Mouse (Mus musculus): ENCODE measurements around the gene Spata48. TPM values are rescaled to one million over a fixed set of nuclear protein-coding genes. Genes with fewer than 3 reads are reported as not detected.

Gene Spata48
- total and polyA plus RNA-seq, 2 experiments from 2014 or later = 2.5 TPM; not detected in 1

DNA sequence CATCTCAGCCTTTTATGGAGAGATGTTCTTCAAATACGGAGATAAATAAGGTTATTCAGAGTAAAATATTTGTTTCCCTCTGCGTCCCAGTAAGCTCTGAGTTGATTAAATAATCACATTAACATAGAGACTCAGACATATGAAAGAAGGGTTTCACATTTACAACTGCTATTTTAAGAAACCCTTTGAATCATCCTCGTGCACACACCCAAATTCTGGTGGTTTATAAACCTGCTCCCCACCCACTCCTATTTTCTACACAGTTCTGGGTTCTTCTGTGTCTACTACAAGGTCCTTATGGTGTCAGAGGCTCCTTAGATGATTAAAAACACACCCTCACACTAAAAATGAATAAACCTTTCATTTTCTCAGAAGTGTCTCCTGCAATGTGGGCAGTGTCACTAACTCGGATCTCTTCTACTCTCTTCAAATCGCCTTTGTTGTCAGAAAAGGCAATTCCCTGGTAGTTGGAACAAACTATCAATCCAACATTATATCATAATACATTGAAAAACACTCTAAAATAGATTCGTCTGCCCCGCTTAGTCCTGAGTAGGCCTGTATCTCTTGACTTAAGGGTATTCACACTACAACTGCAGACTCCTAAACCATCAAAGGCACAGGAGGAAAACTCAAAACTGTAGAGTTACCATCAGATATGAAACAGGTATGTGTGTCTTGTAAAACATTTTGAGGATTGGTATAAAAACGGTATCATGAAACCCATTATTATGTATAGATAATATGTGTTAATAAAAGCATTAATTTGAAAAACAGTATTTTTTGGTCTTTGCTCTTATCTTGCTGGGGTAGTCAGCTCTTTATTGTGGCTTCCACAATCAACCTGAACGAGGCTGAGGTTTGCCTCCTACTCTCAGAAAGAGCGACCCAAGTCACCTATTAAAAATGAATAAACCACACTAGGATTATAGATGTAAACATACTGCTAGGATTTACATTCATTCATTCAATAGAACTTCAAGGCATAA lies 57.7 kb downstream of the Spata48 start:
- no peaks in the 10 kb centered on the region for H3K36me3 ChIP-seq (replicated peaks; ENCODE audit: control insufficient read depth, insufficient read depth, low read length)
- no peak overlapping the region for H3K27ac ChIP-seq (ENCODE audit: low read depth)
- H3K9ac ChIP-seq (replicated peaks; ENCODE audit: low read depth, low read length) = no peak overlapping the region
- no peak for ATAC-seq (ENCODE audit: insufficient read depth, low read depth)
- H3K4me2 ChIP-seq (ENCODE audit: low read depth, low read length) = no peak overlapping the region
- TF ChIP-seq CTCF (IDR thresholded peaks at IDR 0.05; ENCODE audit: low read depth) = no peak
- TF ChIP-seq EP300 (IDR thresholded peaks at IDR 0.05; ENCODE audit: low read depth) = no peak
- no peaks in the 10 kb centered on the region for H3K4me1 ChIP-seq (ENCODE audit: control insufficient read depth, insufficient read depth)
- 73% methylated on average over 10 of the region's 10 CpGs for WGBS
- H3K4me3 ChIP-seq (ENCODE audit: low read depth, low read length) = no peak overlapping the region
- H3K9me3 ChIP-seq (replicated peaks; ENCODE audit: control insufficient read depth, low read length) = no peaks in the 10 kb centered on the region
- DNase-seq (ENCODE audit: low spot score) = no peak
- H3K27me3 ChIP-seq (ENCODE audit: control insufficient read depth, insufficient read depth, low read length) = no peaks in the 10 kb centered on the region

DNA sequence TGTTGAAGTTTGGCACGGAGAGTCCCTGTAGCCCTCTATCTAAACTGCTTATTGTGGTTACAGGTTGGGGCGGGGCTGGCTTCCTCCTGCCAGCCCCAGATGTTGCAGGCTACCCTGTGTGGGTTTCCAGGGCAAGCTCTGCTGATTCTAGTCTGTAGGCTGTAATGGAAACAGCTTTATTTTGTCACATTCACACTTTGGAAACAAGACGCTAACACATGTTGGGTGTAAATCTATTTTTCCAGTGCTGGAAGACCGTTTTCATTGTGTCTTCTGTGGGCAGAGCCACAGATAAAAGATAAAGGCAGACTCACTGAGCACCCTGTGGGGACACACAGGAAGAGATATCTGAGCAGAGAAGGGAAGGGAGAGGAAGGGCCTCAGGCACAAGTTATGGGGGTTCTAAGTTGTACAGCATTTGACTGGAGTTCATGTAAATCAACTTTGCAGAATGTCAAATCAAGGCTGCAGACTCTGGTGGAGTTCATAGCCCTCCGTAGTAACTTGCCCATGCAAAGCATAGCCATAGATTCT lies 60.1 kb downstream of the Spata48 start:
- no peaks in the 10 kb centered on the region for H3K36me3 ChIP-seq (replicated peaks; ENCODE audit: control insufficient read depth, insufficient read depth, low read length)
- no peak overlapping the region for H3K9ac ChIP-seq (replicated peaks; ENCODE audit: low read depth, low read length)
- no peak overlapping the region for H3K27ac ChIP-seq (ENCODE audit: low read depth)
- no peaks in the 10 kb centered on the region for H3K27me3 ChIP-seq (ENCODE audit: control insufficient read depth, insufficient read depth, low read length)
- WGBS = 52% methylated on average over 5 of the region's 5 CpGs
- no peaks in the 10 kb centered on the region for H3K9me3 ChIP-seq (replicated peaks; ENCODE audit: control insufficient read depth, low read length)
- no peaks in the 10 kb centered on the region for H3K4me1 ChIP-seq (ENCODE audit: control insufficient read depth, insufficient read depth)
- ATAC-seq (ENCODE audit: insufficient read depth, low read depth) (no peak), DNase-seq (ENCODE audit: low spot score) (no peak)
- TF ChIP-seq EP300 (IDR thresholded peaks at IDR 0.05; ENCODE audit: low read depth) (no peak), CTCF (IDR thresholded peaks at IDR 0.05; ENCODE audit: low read depth) (no peak)
- H3K4me3 ChIP-seq (ENCODE audit: low read depth, low read length) = no peak overlapping the region
- no peak overlapping the region for H3K4me2 ChIP-seq (ENCODE audit: low read depth, low read length)

GRCm38 (mm10) chr11:11528760-11529159 lies 66.9 kb downstream of the Spata48 start:
- H3K4me3 ChIP-seq (ENCODE audit: low read depth, low read length) = no peak overlapping the region
- H3K27ac ChIP-seq (ENCODE audit: low read depth) = no peak overlapping the region
- TF ChIP-seq EP300 (IDR thresholded peaks at IDR 0.05; ENCODE audit: low read depth) (no peak), CTCF (IDR thresholded peaks at IDR 0.05; ENCODE audit: low read depth) (no peak)
- H3K9ac ChIP-seq (replicated peaks; ENCODE audit: low read depth, low read length) = no peak overlapping the region
- no peaks in the 10 kb centered on the region for H3K4me1 ChIP-seq (ENCODE audit: control insufficient read depth, insufficient read depth)
- H3K9me3 ChIP-seq (replicated peaks; ENCODE audit: control insufficient read depth, low read length) = no peaks in the 10 kb centered on the region
- H3K36me3 ChIP-seq (replicated peaks; ENCODE audit: control insufficient read depth, insufficient read depth, low read length) = no peaks in the 10 kb centered on the region
- DNase-seq (ENCODE audit: low spot score) = no peak
- no peaks in the 10 kb centered on the region for H3K27me3 ChIP-seq (ENCODE audit: control insufficient read depth, insufficient read depth, low read length)
- no peak for ATAC-seq (ENCODE audit: insufficient read depth, low read depth)
- 69% methylated on average over 11 of the region's 11 CpGs for WGBS
- H3K4me2 ChIP-seq (ENCODE audit: low read depth, low read length) = no peak overlapping the region

DNA sequence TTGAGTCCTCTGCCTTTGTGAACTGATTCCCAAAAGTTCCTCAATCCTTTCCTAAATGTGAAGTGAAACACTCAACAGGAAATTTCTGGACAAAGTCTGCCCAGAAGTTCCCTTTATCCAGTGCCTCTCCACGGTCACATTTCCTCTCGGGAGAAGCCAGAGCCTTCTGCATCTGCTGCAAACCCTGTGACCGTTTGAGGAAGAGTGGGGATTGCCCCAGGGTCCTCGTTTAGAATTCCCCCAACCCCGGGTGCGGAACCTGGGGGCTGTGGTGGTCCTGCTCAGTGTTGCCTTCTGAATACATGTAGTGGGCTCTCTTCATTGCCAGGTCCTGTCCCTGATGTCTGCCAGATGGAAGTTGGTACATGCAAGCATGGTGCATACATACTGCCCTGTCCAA lies 67.3 kb downstream of the Spata48 start:
- WGBS = 53% methylated on average over 6 of the region's 6 CpGs
- Histone ChIP-seq H3K9ac (replicated peaks; ENCODE audit: low read depth, low read length) (no peak overlapping the region), H3K36me3 (replicated peaks; ENCODE audit: control insufficient read depth, insufficient read depth, low read length) (no peaks in the 10 kb centered on the region), H3K4me2 (ENCODE audit: low read depth, low read length) (no peak overlapping the region), H3K4me3 (ENCODE audit: low read depth, low read length) (no peak overlapping the region), H3K27me3 (ENCODE audit: control insufficient read depth, insufficient read depth, low read length) (no peaks in the 10 kb centered on the region), H3K27ac (ENCODE audit: low read depth) (no peak overlapping the region), H3K4me1 (ENCODE audit: control insufficient read depth, insufficient read depth) (no peaks in the 10 kb centered on the region), H3K9me3 (replicated peaks; ENCODE audit: control insufficient read depth, low read length) (no peaks in the 10 kb centered on the region)
- DNase-seq (ENCODE audit: low spot score) (no peak), ATAC-seq (ENCODE audit: insufficient read depth, low read depth) (no peak)
- TF ChIP-seq CTCF (IDR thresholded peaks at IDR 0.05; ENCODE audit: low read depth) = no peak
- no peak for TF ChIP-seq EP300 (IDR thresholded peaks at IDR 0.05; ENCODE audit: low read depth)

- Histone ChIP-seq H3K27me3 (ENCODE audit: control insufficient read depth, insufficient read depth, low read length) (no peaks in the 10 kb centered on the region), H3K9me3 (replicated peaks; ENCODE audit: control insufficient read depth, low read length) (no peaks in the 10 kb centered on the region), H3K4me1 (ENCODE audit: control insufficient read depth, insufficient read depth) (no peaks in the 10 kb centered on the region), H3K9ac (replicated peaks; ENCODE audit: low read depth, low read length) (no peak overlapping the region), H3K27ac (ENCODE audit: low read depth) (no peak overlapping the region), H3K36me3 (replicated peaks; ENCODE audit: control insufficient read depth, insufficient read depth, low read length) (no peaks in the 10 kb centered on the region), H3K4me2 (ENCODE audit: low read depth, low read length) (no peak overlapping the region), H3K4me3 (ENCODE audit: low read depth, low read length) (no peak overlapping the region)
- TF ChIP-seq CTCF (IDR thresholded peaks at IDR 0.05; ENCODE audit: low read depth) (no peak), EP300 (IDR thresholded peaks at IDR 0.05; ENCODE audit: low read depth) (no peak)
- WGBS = 80% methylated on average over 2 of the region's 2 CpGs
- DNase-seq (ENCODE audit: low spot score) (no peak), ATAC-seq (ENCODE audit: insufficient read depth, low read depth) (no peak)
These were observed 68.2 kb downstream of the Spata48 start for GRCm38 (mm10) chr11:11530126-11530525.

Measured in heart, postnatal 0 days (tissue).